Mouse (Mus musculus) cortical plate, adult 2 months (tissue): ENCODE measurements around the gene Tshz2.

Experiments used
- CTCF ChIP-seq: fragments of 200-500 bp; IDR thresholded peaks from 2 replicates; pipeline ENCODE4 v1.5.1; 2011; ENCODE audit warnings: mild to moderate bottlenecking, control low read depth, low read length; ENCODE audit not compliant: insufficient read depth; ENCODE audit errors: extremely low read depth
- POLR2A ChIP-seq: fragments of 200-500 bp; IDR thresholded peaks from 2 replicates; pipeline ENCODE4 v1.6.1; 2011; ENCODE audit warnings: mild to moderate bottlenecking, low read length, control low read depth; ENCODE audit not compliant: insufficient read depth; ENCODE audit errors: extremely low read depth

DNA sequence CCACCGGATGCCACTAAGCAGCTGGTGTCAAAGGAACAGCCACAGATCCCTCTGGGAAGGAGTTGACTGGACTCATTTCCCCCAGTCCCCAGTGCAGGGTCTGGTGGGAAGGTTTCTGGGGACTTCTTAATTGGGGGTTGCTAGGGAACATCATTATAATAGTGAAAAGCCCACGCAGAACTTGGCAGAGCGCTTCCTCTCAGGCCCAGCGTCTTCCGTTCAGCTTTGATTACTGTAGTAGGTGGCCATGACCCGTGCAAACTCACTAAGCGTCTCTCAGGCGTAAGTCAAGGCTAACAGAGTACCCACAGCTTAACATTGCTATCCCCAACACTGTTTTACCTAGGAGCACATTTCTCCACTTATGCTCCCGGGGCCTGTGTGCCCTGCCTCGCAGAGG, 181.9 kb downstream of the Tshz2 start:
- TF ChIP-seq CTCF (no peak), POLR2A (no peak)
